Mouse (Mus musculus) megakaryocyte progenitor cell, adult 5-6 weeks (primary cell): ENCODE data around the gene Tctn3. TPM values are rescaled to one million over a fixed set of nuclear protein-coding genes. Genes with fewer than 3 reads are reported as not detected.
A peak's percentile ranks its signal among the peaks of the same experiment; 100 is the strongest.
"Not testable (repeated sequence)": the region's sequence is repeated elsewhere in the genome, so short reads cannot be mapped to it uniquely, and the experiment has no call there.

Experiments used
- ATAC-seq: replicated peaks from 2 replicates; pipeline ENCODE4 v1.8.0; 2016; ENCODE audit warnings: mild to moderate bottlenecking, moderate TSS enrichment, inconsistent platforms; ENCODE audit not compliant: poor library complexity
- total RNA-seq, 2 experiments: library from RNA; stranded (forward) in 1 of 2; stranded (reverse) in 1 of 2; fragments of 157-497, 149-512 nt in 1 of 2; fragments of 200-1000 nt in 1 of 2; gene quantifications; 2 replicates each; pipeline versions ENCODE4 v1.2.3 to v1.2.4; 2015 to 2017

The Tctn3 gene
- total RNA-seq, 2 experiments from 2014 or later, result 4.7 to 6.6 TPM

DNA sequence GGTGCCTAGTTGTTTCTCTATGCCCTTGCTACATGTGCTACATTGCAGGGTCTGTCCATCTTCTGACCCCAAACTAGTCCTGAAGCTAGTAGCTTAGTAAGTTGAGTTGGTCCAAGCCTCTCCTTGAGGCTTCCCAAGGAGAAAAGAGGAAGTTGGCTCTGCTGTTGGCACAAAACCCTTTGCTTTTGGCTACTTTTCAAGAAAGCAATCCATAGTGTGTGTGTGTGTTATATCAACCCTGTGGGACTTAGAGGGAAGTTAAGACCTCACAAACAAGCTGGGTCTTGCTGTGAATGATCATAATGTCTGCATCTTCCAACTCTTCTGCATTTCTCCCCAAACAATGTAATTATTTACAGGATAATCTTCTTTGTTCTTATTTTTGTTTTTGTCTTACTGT, 16.9 kb upstream of the Tctn3 start:
- peak; percentile 68 for ATAC-seq

- no peak for ATAC-seq
Measured at GRCm38 (mm10) chr19:40625935-40626334, 13.9 kb upstream of the Tctn3 start.

GRCm38 (mm10) chr19:40621616-40622015, 9.6 kb upstream of the Tctn3 start:
- ATAC-seq, result 0 out of 2 replicates have a peak, but pooled peaks have one; percentile 48

- ATAC-seq, result 0 out of 2 replicates have a peak, but pooled peaks have one; percentile 16
Measured at GRCm38 (mm10) chr19:40616021-40616420, 4.0 kb upstream of the Tctn3 start.

DNA sequence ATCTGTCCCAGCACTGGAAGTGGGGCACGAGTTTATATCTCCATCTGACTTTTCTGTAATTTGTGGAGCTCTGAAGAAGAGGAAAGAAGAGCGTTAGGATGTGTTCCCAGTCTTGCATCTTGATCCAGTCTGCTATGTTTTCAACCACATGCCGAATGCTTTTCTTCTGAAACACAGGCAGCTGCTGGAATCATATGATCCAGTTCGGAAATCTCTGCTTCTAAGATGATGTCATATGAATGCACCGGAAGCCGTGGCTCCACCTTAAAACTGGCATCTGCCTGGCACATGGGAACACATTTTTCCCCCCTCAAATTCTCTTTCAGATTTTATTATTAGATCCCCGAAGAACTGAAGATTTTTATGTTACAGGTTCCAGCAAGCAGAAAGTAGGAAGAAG, 2.8 kb upstream of the Tctn3 start:
- ATAC-seq, result no peak

DNA sequence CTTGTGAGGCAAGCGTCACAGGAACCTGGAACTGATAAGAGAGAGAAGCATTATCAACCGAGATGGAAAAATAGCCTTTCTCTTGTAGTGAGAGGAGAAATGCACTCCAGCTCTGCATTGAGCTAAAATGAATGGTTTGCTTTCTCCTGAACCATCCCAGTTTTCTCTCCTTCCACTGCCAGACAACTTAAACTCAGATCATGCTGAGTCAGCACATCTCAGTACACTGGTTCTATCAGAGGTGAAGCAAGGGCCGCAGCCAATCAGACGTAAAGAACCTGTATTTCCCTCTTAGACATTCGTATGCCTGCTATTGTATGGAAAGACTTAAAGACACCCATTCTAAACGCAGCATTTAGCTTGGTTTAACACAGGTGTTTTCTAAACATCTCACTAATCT, 4.4 kb downstream of the Tctn3 start:
- ATAC-seq, result no peak

DNA sequence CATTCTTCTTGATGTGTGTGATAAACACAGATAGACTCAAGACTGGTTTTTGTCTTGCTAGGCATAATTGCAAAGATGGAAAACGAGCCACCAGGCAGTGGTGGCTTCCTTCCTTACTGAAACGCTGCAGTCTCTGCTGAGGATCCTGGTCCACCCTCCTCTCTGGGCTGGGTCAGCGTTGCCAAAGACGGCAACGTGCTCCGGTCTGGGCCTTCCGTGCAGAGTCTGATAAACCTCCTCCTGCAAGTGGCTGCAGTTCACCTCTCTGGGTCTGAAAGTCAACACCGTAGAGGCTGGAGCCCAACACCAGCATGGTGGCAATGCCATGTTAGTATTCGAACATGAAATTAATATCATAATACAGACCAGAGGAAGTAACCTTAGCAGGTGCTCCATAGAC, 6.8 kb downstream of the Tctn3 start:
- peak; percentile 11; the same call in 1 of the 2 replicates for ATAC-seq

DNA sequence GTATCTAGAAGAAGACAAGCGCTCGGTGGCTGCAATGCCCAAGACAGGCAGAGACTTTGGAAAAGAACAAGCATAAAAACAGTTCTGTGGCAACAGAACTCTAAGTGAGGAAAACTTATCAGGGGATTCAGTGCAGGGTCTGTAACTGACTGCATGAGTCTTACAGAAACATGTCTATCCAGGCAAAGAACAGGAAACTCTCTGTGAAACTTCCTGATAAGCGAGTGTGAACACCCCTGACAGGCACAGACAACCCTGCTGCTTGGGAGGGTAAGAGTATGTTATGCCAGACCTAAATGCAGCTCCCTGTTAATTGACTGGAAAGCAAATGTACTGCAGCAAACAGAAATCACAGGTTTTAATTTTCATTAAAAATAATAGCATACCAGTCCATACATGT, 10.2 kb downstream of the Tctn3 start:
- peak; percentile 57 for ATAC-seq

- not testable (repeated sequence) for ATAC-seq
Measured at GRCm38 (mm10) chr19:40600846-40601245, 11.2 kb downstream of the Tctn3 start.

- no peak for ATAC-seq
Measured at GRCm38 (mm10) chr19:40595831-40596230, 16.2 kb downstream of the Tctn3 start.

GRCm38 (mm10) chr19:40595231-40595630, 16.8 kb downstream of the Tctn3 start:
- no peak for ATAC-seq

DNA sequence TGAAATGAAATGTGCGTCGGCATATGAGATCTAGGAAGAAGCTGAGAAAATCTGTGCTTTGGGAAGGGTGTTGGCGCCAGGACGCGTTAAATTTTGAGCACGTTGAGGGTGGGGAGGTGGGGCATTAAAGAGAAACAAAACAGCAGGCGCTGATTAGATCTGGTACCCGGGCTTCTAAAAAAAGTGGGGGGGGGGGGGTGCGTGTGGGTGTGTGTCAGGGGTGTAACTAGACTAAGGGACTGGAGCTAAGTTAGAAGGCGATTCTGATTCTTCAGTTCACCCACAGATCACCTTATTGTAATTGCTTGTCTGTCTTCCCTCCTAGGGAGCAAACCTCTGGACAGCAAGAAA, 22.5 kb downstream of the Tctn3 start:
- no peak for ATAC-seq

DNA sequence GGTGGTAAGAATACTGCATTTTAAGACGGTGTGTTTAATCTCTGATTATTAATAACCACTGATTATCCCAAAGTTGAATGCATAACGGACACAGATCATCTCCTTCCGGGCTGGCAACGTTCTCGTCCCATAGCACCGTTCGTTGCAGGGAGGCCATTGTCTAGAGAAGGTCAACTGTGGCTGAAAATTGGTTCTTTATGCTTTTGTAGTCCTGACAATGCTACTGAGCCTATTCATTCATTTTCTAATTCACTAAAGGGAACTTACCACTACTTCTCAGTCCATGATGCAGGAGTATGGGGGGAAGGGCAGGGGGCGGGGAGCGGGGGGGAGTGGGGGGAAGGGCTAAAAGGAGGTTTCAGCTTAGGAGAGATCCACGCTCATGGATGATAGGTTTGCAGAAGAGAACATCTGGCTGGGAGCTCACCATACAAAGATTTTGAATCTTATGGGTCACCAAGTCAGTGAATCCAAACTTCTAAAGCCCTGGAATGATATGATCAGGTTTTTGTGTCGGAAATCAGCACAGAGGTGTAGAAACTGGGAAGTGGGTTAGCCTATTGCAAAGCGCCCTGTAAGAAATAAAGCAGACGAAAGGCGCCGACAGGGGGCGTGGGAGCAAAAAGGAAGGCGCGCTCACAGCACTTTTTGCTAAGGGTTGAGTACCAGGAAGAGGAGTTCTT, 23.0 kb downstream of the Tctn3 start:
- ATAC-seq, result peak; percentile 78

DNA sequence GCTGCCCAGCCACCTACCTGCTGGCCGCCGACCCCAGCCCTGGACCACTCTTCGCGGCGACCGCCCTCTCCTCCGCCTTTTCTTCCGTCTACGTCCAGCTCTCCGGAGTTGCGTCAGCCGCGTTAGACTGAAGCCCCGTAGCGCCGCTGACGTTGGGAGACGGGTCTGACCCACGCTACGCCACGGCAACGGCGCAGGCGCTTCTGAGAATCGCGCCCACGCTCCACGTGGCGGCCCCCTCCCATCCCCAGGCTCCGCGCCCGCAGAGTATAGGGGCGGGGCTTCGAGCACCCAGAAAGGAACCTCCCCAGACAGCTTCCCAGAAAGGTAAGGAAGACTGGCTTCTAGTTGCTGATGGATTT, 23.8 kb downstream of the Tctn3 start, which contains the start of gene Aldh18a1:
Gene Aldh18a1, minus strand, starts transcription at position 171 of the 362 bp plus-strand sequence.
- ATAC-seq, result peak; percentile 92

- no peak for ATAC-seq
Measured at GRCm38 (mm10) chr19:40587491-40588292, 24.3 kb downstream of the Tctn3 start.

GRCm38 (mm10) chr19:40586908-40587307, 25.1 kb downstream of the Tctn3 start:
- ATAC-seq, result no peak

GRCm38 (mm10) chr19:40581662-40582061, 30.4 kb downstream of the Tctn3 start:
- ATAC-seq, result no peak

GRCm38 (mm10) chr19:40580902-40581301, 31.1 kb downstream of the Tctn3 start:
- no peak for ATAC-seq

- no peak for ATAC-seq
Measured at GRCm38 (mm10) chr19:40575438-40575837, 36.6 kb downstream of the Tctn3 start.

DNA sequence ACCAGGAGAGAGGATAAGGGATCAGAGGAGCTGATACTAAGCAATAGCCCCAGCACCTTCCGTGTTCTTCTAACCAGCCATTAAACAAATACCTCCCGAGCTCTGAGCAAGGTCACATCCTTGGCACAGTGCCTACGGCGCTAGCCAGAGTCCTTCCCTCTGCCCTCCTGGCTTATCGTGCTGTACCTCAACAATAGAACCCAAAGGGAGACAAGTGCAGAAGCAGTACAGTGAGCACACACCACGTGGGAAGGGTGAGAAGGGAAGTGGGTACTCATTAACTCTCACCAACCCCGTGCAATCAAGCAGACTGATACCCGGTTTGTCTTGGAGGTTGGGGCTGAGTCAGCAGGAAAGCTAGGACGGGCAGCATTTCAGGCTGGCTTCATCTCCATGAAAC, 41.3 kb downstream of the Tctn3 start:
- ATAC-seq, result no peak

GRCm38 (mm10) chr19:40567616-40568015, 44.4 kb downstream of the Tctn3 start:
- ATAC-seq, result no peak
